Mouse (Mus musculus) kidney, adult 2 months (tissue): Measurements from ENCODE around the gene A830018L16Rik.

Source experiments
- CTCF ChIP-seq: fragments of 200-500 bp; conservative IDR thresholded peaks from 2 replicates; pipeline ENCODE4 v1.5.1; 2011; ENCODE audit warnings: low read depth, mild to moderate bottlenecking, control low read depth, low read length, moderate library complexity, mixed read lengths; ENCODE audit not compliant: insufficient read depth, insufficient read length
- POLR2A ChIP-seq: fragments of 200-500 bp; IDR thresholded peaks from one replicate; pipeline ENCODE4 v1.6.1; 2011; ENCODE audit warnings: low read depth, low read length, control low read depth

DNA sequence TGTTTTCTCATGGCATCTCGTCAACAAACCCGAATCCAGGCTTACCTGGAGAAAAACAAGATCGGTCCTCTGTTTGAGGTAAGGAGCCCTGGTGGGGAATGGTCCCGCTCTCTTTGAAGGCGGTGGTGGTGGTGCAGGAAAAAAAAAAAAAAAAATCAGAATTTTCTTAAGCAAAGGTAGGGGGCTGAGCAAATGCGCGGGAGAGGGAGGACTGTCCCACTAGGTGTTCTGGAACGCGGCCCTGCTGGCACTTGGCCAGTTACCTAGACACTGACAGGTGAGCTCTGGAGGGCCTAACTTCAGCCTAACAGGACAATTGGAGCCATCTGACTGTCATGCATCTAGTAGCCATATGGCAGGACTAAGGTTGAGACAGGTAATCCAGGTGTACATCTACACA lies 655 bp downstream of the A830018L16Rik start:
- TF ChIP-seq CTCF = no peak
- TF ChIP-seq POLR2A = no peak
